Mouse (Mus musculus) 416B (cell line): Measurements from ENCODE around the gene Fau.

Experiments used
- DNase-seq: peaks from one replicate; pipeline ENCODE4 v3.0.0; 2011; ENCODE audit warnings: low read depth

Fau gene

GRCm38 (mm10) chr19:6057313-6058096, at the start of gene Fau, which contains the start of gene Mrpl49:
Fau (plus strand) TSS chr19:6057844.
Mrpl49 (minus strand) TSS chr19:6057785.
- peak; percentile 98 for DNase-seq

- DNase-seq = no peak
Observed at GRCm38 (mm10) chr19:6009137-6009536, 48.5 kb upstream of the Fau start.

- DNase-seq = no peak
Observed at GRCm38 (mm10) chr19:6013691-6014090, 44.0 kb upstream of the Fau start.

- peak; percentile 74 for DNase-seq
Observed at GRCm38 (mm10) chr19:6014991-6015510, 42.6 kb upstream of the Fau start.

- peak; percentile 72 for DNase-seq
Observed at GRCm38 (mm10) chr19:6015511-6016315, 41.9 kb upstream of the Fau start, which contains the start of gene Capn1. Capn1 (minus strand) TSS chr19:6015897.

GRCm38 (mm10) chr19:6016532-6016931, 41.1 kb upstream of the Fau start:
- peak; percentile 60 for DNase-seq

- peak; percentile 95 for DNase-seq
Observed at GRCm38 (mm10) chr19:6018142-6019089, 39.2 kb upstream of the Fau start.

GRCm38 (mm10) chr19:6020276-6020675, 37.4 kb upstream of the Fau start:
- peak; percentile 73 for DNase-seq

GRCm38 (mm10) chr19:6023059-6023458, 34.6 kb upstream of the Fau start:
- DNase-seq = no peak

GRCm38 (mm10) chr19:6023930-6024329, 33.7 kb upstream of the Fau start:
- no peak for DNase-seq

- no peak for DNase-seq
Observed at GRCm38 (mm10) chr19:6028991-6029390, 28.7 kb upstream of the Fau start.

- DNase-seq = no peak
Observed at GRCm38 (mm10) chr19:6029426-6029825, 28.2 kb upstream of the Fau start.

- DNase-seq = no peak
Observed at GRCm38 (mm10) chr19:6030520-6031280, 26.9 kb upstream of the Fau start.

- no peak for DNase-seq
Observed at GRCm38 (mm10) chr19:6035966-6036585, 21.6 kb upstream of the Fau start.

- DNase-seq = no peak
Observed at GRCm38 (mm10) chr19:6037695-6038094, 19.9 kb upstream of the Fau start.

- no peak for DNase-seq
Observed at GRCm38 (mm10) chr19:6038326-6038725, 19.3 kb upstream of the Fau start.

- peak; percentile 44 for DNase-seq
Observed at GRCm38 (mm10) chr19:6040002-6040401, 17.6 kb upstream of the Fau start.

GRCm38 (mm10) chr19:6042293-6042692, 15.4 kb upstream of the Fau start:
- DNase-seq = no peak

GRCm38 (mm10) chr19:6044102-6044501, 13.5 kb upstream of the Fau start:
- peak; percentile 86 for DNase-seq
